Mouse (Mus musculus): Measurements from ENCODE around the gene Mex3b. TPM values are rescaled to one million over a fixed set of nuclear protein-coding genes. Genes with fewer than 3 reads are reported as not detected.

Mex3b gene
- total and polyA plus RNA-seq, 3 experiments = 2.0 to 4.2 TPM; not detected in 1

GRCm38 (mm10) chr7:82854195-82854766 is 12.9 kb upstream of the Mex3b start:
- Histone ChIP-seq H3K4me3 (ENCODE audit: control insufficient read depth in 1 of 2, insufficient read depth in 1 of 2, low read depth in 2 of 2, low read length in 2 of 2) (no peak overlapping the region), H3K9ac (ENCODE audit: control insufficient read depth, low read depth, low read length, poor library complexity, severe bottlenecking) (no peak overlapping the region), H3K27me3 (ENCODE audit: control insufficient read depth in 1 of 2, insufficient read depth in 2 of 2, low read length in 2 of 2) (no peaks in the 10 kb centered on the region; a peak in 2 of 4 replicates), H3K79me2 (ENCODE audit: control insufficient read depth, insufficient read depth, low read length, poor library complexity) (no peaks in the 10 kb centered on the region), H3K9me3 (replicated peaks; ENCODE audit: insufficient read depth, low read length) (no peaks in the 10 kb centered on the region), H3K4me1 (ENCODE audit: control insufficient read depth in 1 of 2, insufficient read depth in 2 of 2, low read length in 2 of 2) (no peaks in the 10 kb centered on the region), H3K36me3 (ENCODE audit: control insufficient read depth in 1 of 2, insufficient read depth in 2 of 2, low read length in 2 of 2) (no peaks in the 10 kb centered on the region), H3K27ac (ENCODE audit: control insufficient read depth, low read depth, low read length) (no peak overlapping the region)
- TF ChIP-seq NELFE (IDR thresholded peaks at IDR 0.05; ENCODE audit: low read depth, low read length) (no peak), SIN3A (IDR thresholded peaks at IDR 0.05; ENCODE audit: low read length) (no peak), POLR2AphosphoS2 (IDR thresholded peaks at IDR 0.05; ENCODE audit: low read length) (no peak), USF2 (IDR thresholded peaks at IDR 0.05; ENCODE audit: borderline replicate concordance in 1 of 2, insufficient read depth in 1 of 2, low read depth in 1 of 2, low read length in 2 of 2) (no peak), TAL1 (IDR thresholded peaks at IDR 0.05; ENCODE audit: low read length) (no peak), MAZ (IDR thresholded peaks at IDR 0.05; ENCODE audit: low read depth, low read length) (no peak), MYB (IDR thresholded peaks at IDR 0.05; ENCODE audit: low read depth, low read length) (no peak), RCOR1 (IDR thresholded peaks at IDR 0.05; ENCODE audit: low read depth, low read length) (no peak), ELF1 (IDR thresholded peaks at IDR 0.05; ENCODE audit: low read depth, low read length) (no peak), CHD1 (IDR thresholded peaks at IDR 0.05; ENCODE audit: low read depth, low read length) (no peak), EP300 (IDR thresholded peaks at IDR 0.05; ENCODE audit: low read depth in 1 of 2, low read length in 2 of 2) (no peak), SMC3 (IDR thresholded peaks at IDR 0.05; ENCODE audit: low read depth, low read length) (no peak), ZKSCAN1 (IDR thresholded peaks at IDR 0.05; ENCODE audit: low read depth, low read length) (no peak), ZMIZ1 (IDR thresholded peaks at IDR 0.05; ENCODE audit: low read depth, low read length) (no peak)
- no peak for DNase-seq (ENCODE audit: low read depth, low spot score)

DNA sequence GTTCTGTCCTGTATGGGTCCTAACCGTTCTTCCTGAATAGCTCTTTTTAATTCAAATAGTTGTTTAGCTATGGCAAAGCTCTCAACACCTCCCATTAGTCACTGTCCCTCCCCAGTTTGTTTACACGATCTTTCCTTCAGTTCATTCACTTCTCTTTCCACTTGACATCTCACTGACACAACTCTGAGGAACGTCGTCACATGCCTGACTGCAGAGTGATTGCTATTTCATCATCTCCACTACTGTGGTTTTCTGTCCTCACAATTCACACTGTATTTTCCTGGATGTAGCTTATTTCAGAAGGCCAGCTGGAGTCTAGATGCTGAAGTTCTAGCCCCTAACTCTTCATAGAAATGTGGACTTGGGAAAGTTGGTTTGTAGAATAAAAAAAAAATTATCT is 8.5 kb upstream of the Mex3b start:
- Histone ChIP-seq H3K9ac (ENCODE audit: control insufficient read depth, low read depth, low read length, poor library complexity, severe bottlenecking) (no peak overlapping the region), H3K27ac (ENCODE audit: control insufficient read depth, low read depth, low read length) (no peak overlapping the region), H3K4me1 (ENCODE audit: control insufficient read depth in 1 of 2, insufficient read depth in 2 of 2, low read length in 2 of 2) (no peaks in the 10 kb centered on the region), H3K9me3 (replicated peaks; ENCODE audit: insufficient read depth, low read length) (no peaks in the 10 kb centered on the region), H3K27me3 (ENCODE audit: control insufficient read depth in 1 of 2, insufficient read depth in 2 of 2, low read length in 2 of 2) (no peaks in the 10 kb centered on the region; a peak in 2 of 4 replicates), H3K4me3 (ENCODE audit: control insufficient read depth in 1 of 2, insufficient read depth in 1 of 2, low read depth in 2 of 2, low read length in 2 of 2) (no peak overlapping the region), H3K79me2 (ENCODE audit: control insufficient read depth, insufficient read depth, low read length, poor library complexity) (no peaks in the 10 kb centered on the region), H3K36me3 (ENCODE audit: control insufficient read depth in 1 of 2, insufficient read depth in 2 of 2, low read length in 2 of 2) (no peaks in the 10 kb centered on the region)
- TF ChIP-seq GATA1 (IDR thresholded peaks at IDR 0.05; ENCODE audit: low read depth, low read length) = no peak
- TF ChIP-seq CTCF (IDR thresholded peaks at IDR 0.05 in 2 of 3, conservative IDR thresholded peaks at IDR 0.05 in 1 of 3; ENCODE audit: control insufficient read depth in 1 of 3, insufficient read depth in 1 of 3, low read depth in 2 of 3, low read length in 3 of 3, poor library complexity in 1 of 3, severe bottlenecking in 1 of 3) = no peak
- TF ChIP-seq MAZ (IDR thresholded peaks at IDR 0.05; ENCODE audit: low read depth, low read length) = no peak
- no peak for TF ChIP-seq TAL1 (IDR thresholded peaks at IDR 0.05; ENCODE audit: low read length)
- TF ChIP-seq RAD21 (IDR thresholded peaks at IDR 0.05; ENCODE audit: low read depth, low read length) = no peak
- no peak for TF ChIP-seq HCFC1 (IDR thresholded peaks at IDR 0.05; ENCODE audit: low read depth, low read length)
- TF ChIP-seq MXI1 (IDR thresholded peaks at IDR 0.05; ENCODE audit: low read depth, low read length) = no peak
- no peak for TF ChIP-seq ZNF384 (IDR thresholded peaks at IDR 0.05; ENCODE audit: low read depth, low read length)
- no peak for TF ChIP-seq TCF12 (IDR thresholded peaks at IDR 0.05; ENCODE audit: low read depth, low read length)
- no peak for TF ChIP-seq E2F4 (IDR thresholded peaks at IDR 0.05; ENCODE audit: borderline replicate concordance, low read depth, low read length)
- TF ChIP-seq ELF1 (IDR thresholded peaks at IDR 0.05; ENCODE audit: low read depth, low read length) = no peak
- no peak for DNase-seq (ENCODE audit: low read depth, low spot score)

Data from MEL (cell line).